Mouse (Mus musculus): Measurements from ENCODE around the gene Spata2.

Gene Spata2

DNA sequence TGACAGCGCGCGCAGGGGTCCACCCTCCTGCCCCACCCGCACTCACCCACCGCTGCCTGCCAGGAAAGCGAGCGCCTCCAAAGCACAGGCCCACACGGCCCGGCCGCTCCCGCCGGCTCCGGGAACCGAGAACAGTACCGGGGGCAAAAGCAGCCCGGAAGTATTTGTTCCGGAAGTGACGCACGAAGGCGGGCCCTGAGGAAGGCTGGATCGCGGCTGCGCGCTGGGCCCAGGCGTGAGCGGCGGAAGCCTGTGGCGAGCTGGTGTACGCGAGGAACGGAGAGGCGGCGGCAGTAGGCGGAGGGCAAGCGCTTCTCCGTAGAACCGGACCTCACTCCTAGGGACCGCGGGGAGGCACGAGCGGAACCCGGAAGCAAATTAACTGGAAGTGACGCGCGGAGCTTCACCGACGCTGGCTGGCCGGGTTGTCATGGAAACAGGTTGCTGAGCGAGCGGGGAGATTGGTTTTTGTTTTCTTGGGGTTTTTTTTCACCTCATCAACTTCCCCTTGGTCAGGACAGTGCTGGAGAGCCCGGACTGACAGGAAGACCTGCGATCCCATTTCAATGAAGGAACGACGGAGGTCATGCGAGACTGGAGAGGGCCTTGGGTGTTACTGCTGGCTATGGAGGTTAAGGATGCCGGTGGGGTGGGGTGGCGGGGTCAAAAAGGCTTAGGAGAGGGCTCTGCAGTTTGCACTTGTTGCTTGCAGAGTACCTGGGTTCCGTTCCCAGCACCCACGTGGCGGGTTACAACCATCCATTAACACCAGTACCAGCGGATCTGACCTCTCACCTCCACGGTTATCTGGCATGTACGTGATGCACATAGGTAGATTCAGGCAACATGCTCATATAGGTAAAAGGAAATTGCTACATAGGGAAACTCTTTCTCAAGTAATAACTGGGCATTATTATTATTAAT, at the start of gene Spata2:
TSS of gene Spata2 (minus strand) at position 175 of the 924 bp plus-strand sequence.
- peak; percentile 96 for DNase-seq (ENCODE audit: low spot score in 2 of 2)

DNA sequence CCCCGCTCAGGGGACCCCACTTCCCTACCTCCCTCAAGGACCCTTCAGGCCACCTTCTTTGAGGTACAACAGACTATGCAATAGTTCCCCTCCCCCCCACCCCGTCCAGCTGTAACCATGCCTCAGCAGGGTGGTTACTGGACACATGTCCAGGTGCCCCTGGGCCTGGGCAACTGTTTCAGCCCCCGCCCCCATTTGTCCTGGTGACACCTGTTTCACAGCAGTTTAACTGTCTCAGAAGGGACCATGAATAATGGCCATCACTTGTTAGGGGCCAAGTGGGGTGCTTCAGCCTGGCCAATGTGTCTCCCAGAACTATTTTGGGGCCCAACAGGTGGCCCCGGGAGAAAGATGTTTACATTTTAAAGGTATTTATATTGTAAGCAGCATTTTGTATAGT, 49.7 kb upstream of the Spata2 start:
- DNase-seq (ENCODE audit: low spot score in 2 of 2), result no peak

DNA sequence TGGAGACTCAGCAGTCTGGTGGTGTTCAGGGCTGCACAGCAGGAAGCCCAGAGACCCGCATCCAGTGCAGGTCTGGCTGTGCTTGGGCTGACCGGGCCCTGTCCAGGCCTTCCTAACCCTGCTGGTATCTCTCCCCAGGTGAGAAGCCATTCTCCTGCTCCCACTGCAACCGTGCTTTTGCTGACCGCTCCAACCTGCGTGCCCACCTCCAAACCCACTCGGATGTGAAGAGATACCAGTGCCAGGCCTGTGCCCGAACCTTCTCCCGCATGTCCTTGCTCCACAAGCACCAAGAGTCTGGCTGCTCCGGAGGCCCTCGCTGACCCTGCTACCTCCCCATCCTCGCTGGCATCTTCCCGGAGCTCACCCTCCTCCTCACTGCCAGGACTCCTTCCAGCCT, 49.1 kb upstream of the Spata2 start:
- DNase-seq (ENCODE audit: low spot score in 2 of 2), result no peak

DNA sequence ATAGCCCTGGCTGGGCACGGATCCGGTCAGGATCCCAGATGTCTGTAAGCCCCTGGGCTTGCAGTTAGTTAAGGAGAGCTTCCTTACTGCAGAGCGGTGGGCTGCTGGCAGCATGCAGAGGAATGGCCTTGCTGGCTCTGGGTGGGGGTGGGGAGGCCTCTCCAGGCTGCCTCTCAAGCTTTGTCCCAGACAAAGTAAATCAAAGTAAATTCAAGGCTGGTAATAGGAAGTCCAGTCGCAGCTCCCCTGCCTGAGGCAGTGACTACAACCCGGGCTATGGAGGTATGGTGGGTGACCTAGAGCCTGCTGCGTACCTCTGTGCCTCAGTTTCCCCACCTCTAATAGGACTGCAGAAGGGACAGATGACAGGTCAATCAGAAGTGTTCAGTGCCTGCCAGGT, 48.6 kb upstream of the Spata2 start:
- DNase-seq (ENCODE audit: low spot score in 2 of 2), result no peak

DNA sequence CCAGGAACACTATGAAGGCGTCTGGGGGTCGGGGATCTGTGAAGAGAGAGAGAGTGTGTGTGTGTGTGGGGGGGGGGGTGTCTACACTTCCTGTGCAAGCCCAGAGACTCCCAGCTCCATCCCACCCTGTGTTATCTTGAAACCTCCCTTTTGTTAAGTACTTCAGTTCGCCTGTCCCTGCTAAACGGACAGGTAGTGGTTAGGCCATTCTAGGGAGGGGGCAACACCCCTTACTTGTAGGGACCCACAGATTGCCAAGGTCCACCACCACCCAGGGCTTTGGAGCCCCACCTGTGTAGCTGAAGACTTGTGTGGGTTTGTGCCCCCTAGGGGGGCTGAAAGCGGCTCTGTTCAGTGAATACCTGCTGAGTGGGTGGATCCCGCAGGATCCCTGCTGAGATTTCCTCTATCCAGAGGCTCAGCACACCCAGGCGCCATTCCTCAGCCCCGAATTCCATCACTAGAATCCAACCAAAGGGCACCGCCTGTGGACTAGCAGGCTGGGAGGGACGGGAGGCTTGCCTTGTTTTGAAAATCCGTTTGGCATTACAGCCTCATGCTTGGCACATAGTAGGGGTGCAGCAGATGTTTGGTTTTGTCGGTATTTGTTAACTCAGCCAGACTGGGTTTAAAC, 47.9 kb upstream of the Spata2 start:
- no peak for DNase-seq (ENCODE audit: low spot score in 2 of 2)

DNA sequence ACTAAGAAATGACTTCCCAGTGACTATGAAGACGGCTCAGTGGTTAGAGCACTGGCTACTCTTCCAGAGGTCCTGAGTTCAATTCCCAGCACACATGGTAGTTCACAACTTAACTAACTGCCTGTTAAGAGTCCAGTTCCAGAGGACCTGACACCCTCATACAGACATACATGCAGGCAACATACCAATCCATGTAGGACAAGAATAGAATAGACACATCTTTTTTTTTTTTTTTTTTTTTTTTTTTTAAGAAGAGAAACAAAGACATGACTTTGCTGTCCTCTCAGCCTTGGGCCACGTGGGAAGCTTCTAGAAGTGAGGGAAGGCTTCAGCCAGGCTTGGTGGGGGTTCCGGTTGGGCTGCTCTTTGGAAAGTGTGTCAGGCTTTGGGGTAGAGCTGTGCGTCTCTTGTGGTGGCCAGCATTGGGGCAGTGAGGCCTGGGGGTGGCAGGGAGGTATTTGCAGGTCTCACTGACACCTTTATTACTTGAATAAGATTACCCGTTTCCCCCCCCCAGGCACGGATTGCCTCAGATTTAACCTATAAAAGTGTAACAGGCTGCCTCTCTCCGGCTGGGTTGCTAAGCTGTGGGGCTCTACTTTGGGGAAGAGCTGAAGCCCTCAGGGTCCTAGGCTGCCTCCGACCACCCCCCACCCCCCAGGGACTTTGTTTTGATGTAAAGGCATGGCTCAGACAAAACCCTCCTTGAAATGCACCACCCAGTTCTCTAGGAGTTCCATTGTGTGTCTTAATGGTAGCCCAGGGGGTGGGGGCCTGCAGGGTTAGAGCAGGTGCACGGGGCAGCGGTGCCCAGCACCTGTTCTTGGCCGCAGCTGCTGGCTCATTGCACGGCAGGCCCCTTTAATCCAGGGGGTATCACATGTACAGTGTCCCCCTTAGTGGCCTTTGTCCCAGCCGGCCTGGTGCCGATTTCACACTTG, 47.1 kb upstream of the Spata2 start:
- DNase-seq (ENCODE audit: low spot score in 2 of 2), result no peak

DNA sequence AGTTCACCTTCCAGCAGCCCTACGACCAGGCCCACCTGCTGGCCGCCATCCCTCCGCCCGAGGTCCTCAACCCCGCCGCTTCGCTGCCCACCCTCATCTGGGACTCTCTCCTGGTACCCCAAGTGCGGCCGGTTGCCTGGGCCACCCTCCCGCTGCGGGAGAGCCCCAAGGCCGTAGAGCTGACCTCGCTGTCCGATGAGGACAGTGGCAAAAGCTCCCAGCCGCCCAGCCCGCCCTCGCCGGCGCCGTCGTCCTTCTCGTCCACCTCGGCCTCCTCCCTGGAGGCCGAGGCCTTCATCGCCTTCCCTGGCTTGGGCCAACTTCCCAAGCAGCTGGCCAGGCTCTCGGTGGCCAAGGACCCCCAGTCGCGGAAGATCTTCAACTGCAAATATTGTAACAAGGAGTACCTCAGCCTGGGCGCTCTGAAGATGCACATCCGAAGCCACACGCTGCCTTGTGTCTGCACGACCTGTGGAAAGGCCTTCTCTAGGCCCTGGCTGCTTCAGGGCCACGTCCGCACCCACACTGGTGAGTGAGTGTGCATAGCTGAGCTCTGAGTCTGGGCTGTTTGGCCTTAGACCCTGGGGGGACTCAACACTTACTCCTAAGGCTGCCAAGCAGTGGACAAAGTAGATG, 46.1 kb upstream of the Spata2 start:
- DNase-seq (ENCODE audit: low spot score in 2 of 2), result no peak

DNA sequence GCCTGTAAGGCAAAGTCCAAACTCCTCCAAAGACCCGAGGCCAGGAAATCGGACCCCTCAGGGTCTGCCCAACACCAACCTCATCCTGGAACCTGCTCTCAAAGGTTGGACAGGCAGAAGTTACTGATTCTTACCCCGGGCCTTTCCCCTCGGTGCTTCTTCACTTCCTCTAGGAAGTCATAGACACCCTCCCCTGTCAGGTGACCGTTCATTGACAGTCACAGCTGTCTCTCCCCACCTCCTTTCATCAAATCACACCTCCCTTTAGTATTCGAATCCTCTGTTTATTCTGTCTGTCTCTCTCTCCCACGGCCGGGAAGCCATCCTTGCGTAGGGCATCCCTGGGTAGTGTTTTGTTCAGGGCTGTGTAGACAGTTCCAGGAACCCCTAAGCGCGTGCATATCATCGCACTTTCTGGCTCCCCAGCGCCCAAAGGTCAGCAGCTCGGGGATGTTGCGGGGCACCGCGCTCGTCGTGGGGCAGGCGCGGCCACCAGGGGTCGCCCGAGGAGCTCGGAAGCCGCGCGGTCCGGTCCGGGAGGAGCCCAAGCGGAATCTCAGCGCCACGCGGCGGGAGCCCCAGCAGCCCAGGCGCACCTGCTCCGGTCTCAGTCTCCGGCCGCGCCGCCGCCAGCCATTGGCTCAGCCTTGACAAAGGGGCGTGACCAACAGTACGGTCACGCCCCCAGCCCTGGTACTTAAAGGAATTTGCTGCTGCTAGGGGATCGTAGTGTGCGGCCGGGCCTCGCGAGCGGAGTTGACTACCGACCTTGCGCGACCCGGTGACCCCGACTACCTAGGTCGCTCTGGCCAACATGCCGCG, 45.0 kb upstream of the Spata2 start, which contains the start of gene Snai1:
TSS of gene Snai1 (plus strand) at position 720 of the 822 bp plus-strand sequence.
- DNase-seq (ENCODE audit: low spot score in 2 of 2), result peak; percentile 82 to 88

DNA sequence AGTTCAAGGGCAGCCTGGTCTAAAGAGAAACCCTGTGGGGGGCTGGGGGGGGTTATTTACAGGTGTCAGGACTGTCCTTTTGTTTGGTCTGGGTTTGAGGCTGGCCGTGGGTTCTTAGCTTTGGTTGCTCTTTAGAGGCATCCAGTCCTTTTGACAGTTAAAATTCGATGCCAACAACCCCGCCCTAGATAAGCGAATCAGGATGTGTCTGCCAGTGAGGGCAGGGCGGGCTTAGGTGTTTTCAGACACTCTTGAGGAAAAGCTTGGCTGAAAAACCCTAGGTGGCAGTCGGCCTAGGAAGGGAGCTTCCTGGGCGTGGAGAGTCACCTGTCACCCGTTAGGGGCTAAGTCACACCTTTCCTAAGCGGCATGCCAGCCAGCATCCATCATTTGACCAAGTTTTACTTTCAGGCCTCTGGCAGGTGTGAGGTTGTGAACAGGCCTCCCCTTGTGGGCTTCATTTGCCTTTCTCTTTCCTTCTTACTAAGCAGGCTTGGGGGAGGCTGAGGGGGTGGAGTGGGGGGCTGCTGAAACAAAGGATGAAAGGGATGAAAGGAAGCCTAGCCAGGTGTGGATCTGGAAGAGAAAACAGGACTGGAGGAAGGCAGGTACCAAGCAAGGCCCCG, 43.7 kb upstream of the Spata2 start:
- DNase-seq (ENCODE audit: low spot score in 2 of 2), result no peak

DNA sequence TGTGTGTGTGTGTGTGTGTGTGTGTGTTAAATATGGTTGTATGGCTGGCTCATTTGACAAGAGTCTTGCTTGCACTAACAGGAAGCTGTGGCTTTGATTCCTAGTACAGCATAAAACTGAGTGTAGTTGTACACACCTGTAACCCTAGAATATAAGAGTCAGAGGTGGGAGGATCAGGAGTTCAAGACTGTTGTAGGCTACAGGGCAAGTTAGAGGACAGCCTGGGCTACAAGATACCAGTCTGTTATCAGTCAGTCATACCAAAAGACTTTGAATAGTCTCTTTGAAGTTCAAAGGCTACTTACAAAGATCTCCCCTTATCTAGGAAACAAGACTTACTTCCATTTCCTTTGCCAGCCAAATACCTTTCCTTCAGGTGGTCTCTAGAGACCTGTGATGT, 41.2 kb upstream of the Spata2 start:
- no peak for DNase-seq (ENCODE audit: low spot score in 2 of 2)

DNA sequence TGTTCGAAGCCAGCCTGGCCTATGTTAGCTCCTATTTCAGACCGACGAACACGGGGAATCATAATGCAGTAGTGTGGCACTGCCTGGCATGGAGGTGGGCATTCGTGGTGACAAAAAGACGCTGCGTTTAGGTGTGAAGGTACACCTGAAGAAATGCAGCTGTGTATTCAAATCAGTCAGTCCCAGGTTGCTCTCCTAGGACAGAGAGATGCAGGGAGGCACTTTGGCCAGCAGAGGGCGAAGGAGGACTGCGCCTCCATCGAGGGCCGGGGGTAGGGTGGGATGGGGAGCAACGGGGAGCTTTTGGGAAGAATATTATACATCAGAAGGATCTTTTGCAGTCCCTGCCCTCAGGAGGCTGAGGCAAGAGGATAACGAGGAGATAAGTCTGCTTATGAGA, 39.4 kb upstream of the Spata2 start:
- peak in 1 of 2 experiments; percentile 69 for DNase-seq (ENCODE audit: low spot score in 2 of 2)

DNA sequence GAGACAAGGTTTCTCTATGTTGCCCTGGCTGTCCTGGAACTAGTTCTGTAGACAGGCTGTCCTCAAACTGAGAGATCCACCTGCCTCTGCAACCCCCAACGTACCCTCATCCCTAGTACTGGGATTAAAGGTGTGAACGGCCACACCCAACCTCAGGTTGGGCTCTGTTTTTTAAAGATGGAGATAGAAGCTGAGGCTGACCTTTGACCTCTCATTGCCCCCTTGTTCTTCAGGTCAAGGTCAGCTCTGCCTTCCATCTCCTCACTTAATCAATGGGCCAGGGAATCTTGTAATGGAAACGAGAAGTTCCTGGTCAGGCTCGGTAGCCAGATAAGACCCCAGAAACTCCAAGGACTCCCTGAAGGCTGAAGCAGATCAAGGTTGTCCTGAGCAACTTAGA, 37.8 kb upstream of the Spata2 start:
- no peak for DNase-seq (ENCODE audit: low spot score in 2 of 2)

DNA sequence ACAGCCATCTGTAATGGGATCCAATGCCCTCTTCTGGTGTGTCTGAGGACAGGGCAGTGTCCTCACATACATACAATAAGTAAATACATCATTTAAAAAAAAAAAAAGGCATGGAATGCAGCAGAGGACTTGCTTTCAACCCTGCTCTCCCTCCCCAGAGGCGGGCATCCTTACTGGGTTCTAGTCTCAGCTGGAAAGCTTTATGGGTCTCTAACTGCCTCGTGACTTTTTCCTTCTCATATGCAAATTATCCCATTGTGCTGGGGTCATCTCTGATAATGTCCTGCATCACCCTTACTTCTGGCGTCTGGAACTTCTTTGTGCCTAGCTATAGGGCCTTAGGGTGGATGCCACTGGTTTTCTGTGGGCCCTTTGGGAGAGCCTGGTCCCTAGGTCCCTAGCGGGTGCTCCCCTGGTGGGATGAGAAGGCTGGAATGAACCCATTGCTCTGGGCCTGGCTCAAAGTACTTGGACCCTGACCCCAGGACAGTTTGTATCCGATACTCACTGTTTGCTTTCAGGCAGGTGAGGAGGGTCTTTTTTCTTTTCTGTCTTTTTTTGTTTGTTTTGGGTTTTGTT, 37.3 kb upstream of the Spata2 start:
- no peak for DNase-seq (ENCODE audit: low spot score in 2 of 2)

DNA sequence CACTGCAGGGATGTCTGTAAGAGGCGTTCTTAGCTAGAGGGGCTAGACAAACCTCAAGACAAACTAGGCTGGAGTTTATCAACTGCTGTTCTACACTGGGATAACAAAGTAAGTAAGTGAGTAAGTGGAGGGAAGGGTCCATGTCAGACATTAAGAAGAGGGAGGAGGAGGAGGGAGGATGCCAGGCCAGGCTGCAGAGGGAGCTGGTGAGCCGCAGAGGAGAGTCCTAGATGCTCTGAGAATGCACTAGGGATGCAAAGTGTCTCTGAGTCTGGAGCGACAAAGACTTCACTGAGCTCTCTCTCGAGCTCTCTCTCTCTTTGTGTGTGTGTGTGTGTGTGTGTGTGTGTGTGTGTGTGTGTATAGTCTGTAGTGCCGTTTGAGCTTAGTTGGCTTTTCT, 35.6 kb upstream of the Spata2 start:
- DNase-seq (ENCODE audit: low spot score in 2 of 2), result peak in 1 of 2 experiments; percentile 68

DNA sequence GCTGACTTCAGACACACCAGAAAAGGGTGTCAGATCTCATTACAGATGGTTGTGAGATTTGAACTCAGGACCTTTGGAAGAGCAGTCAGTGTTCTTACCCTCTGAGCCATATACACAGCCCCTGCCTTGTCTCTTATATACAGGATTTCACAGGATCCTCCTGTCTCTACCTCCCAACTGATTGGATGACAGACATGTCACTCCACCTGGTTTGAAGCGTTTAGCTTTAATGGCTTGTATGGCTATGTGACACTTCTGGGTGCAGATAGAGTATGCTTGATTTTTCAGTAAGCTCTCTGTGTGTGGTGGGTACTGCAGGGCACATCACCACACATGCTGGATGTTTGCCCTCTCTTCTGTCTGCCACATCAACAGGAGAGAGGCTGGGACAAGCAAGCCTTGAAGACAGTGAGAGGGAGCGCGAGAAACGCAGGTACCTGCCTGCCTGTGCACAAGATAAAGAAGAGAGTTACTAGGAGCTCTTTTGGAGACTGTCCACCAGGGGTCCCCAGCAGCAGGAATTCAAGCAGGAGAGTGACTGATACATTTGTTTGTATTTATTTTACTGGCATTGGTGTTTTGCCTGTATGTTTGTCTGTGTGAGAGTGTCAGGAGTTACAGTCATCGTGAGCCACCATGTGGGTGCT, 27.0 kb upstream of the Spata2 start:
- DNase-seq (ENCODE audit: low spot score in 2 of 2), result peak in 1 of 2 experiments; percentile 55

DNA sequence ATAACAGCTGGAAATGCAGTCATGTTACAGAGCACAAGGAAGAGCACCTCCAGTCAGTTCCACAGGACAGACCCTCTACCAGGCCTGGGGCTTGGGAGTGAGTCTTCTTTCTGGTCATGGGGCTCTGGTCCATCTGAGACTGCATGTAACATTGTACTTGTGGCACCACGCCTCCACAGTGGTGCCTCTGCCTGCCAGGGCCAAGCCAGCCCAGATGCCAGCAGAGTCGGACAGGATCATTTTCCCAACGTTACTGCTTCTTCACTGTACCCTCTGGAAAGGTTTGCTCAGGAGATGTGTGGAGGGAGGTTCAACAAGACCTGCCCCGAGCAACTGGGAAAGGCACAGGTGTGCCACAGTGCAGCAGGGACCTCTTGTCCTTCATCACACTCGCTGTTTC, 23.0 kb upstream of the Spata2 start:
- no peak for DNase-seq (ENCODE audit: low spot score in 2 of 2)

DNA sequence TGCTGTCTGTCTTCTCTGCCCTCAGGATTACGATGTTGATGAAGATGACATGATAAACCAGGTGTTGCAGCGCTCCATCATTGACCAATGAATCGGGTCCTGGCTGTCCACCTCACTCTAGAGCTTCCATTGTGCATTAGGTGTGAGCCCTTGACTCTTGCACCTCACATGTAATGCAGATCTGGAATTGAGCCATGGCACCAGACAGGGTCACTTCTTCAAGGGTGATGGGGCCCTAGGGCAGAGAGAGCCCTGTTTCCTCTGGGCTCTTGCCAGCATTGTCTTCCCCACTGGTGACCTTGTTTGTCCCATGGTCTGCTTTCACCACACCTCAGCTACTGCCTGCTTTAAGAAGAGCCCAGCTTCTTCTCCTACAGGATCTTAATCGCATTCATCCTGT, 22.0 kb upstream of the Spata2 start:
- no peak for DNase-seq (ENCODE audit: low spot score in 2 of 2)

DNA sequence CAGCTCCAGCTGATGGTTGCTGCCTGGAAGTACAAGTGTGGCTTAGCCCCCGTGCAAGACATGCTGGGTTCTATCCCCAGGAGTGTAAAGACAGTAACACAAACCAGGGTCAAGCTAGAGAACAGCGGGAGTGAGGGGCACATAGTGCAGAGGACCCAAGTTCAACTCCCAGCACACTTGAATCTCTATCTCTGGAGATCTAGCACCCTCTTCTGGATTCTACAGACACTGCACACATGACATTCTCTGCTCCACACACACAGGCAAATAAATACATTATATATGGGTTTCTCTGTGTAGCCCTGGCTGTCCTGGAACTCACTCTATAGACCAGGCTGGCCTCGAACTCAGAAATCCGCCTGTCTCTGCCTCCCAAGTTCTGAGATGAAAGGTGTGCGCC, 20.3 kb upstream of the Spata2 start:
- DNase-seq (ENCODE audit: low spot score in 2 of 2), result no peak

DNA sequence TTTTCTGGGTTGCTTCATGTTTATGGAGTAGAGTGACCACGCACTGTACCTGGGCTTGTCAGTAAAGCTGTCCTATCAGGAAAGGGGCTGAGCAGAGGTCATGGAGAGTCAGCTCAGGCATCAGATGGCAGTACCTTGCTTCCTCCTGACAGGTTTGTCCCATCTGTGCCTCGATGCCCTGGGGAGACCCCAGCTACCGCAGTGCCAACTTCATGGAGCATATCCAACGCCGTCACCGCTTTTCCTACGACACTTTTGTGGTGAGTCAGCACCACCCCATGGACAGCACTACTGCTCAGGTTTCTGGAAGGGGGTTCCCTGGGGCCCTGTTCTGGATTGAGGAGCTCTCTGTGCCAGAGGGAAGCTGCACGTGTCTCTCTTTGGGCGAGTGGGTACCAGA, 19.7 kb upstream of the Spata2 start:
- no peak for DNase-seq (ENCODE audit: low spot score in 2 of 2)

Data from spleen, postnatal 10 days (tissue).